Mouse (Mus musculus): Measurements from ENCODE around the gene Rassf1. TPM values are rescaled to one million over a fixed set of nuclear protein-coding genes. Genes with fewer than 3 reads are reported as not detected.
"Not testable (repeated sequence)": the region's sequence is repeated elsewhere in the genome, so short reads cannot be mapped to it uniquely, and the experiment has no call there.

The Rassf1 gene
- polyA plus RNA-seq, 1 experiment = 12.6 TPM

DNA sequence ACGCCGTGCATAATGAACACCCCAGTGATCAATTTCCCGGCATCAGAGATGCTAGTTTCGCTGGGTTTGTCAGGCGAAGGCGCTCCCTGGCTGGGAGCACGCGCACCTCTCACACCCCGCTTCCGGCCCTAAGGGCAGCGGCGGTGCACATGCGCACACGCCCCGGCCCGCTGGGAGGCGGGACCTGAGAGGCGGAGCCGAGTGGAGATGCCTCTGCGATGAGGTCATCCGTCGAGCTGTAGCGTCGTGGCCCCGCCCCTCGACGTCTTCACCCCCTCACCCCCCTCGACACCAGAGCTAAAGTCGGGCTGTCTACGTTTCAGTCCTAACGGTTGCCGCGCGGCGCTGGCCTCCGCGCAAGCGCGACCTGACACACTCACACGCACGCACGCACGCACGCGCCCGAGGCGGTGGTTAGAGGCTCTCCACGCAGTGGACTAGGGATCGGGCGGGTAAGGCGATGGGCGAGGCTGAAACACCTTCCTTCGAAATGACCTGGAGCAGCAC, 3.0 kb downstream of the Rassf1 start:
- H3K36me3 ChIP-seq (replicated peaks; ENCODE audit: low read length) = peaks cover 31% of the 10 kb centered on the region
- H3K4me1 ChIP-seq = peaks cover 66% of the 10 kb centered on the region
- TF ChIP-seq FLI1 (IDR thresholded peaks at IDR 0.05; ENCODE audit: low read length) (peak; percentile 13; the same call in 1 of the 2 replicates), GATA1 (IDR thresholded peaks at IDR 0.05; ENCODE audit: borderline replicate concordance, low read length) (no peak)

DNA sequence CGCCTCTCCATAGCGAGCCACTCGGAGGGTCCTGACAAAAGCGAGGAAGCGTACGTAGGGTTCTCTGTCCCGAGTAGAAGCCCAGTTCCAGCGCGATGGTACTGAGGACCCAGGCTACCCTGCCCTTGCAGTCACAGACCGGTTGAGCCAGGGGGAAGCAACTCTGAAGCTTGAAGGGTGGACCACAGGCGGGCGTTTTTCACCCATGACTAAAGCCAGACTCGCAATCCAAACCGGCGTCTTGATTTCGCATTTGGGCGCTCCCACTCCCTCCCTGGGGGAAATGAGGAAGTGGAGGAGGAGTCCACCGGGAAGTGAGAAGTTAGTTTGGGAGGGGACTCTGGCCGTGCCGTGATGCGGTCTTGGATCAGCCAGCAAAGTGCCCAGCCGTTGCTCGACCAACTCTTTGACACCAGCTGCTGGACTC, 3.7 kb downstream of the Rassf1 start:
- Histone ChIP-seq H3K4me1 (peaks cover 61% of the 10 kb centered on the region), H3K9me3 (no peaks in the 10 kb centered on the region), H3K36me3 (replicated peaks; ENCODE audit: low read length) (peaks cover 37% of the 10 kb centered on the region), H3K27me3 (replicated peaks) (no peaks in the 10 kb centered on the region), H3K4me3 (replicated peaks) (peak overlapping the region; percentile 96)
- TF ChIP-seq GATA1 (IDR thresholded peaks at IDR 0.05; ENCODE audit: borderline replicate concordance, low read length) (no peak), FLI1 (IDR thresholded peaks at IDR 0.05; ENCODE audit: low read length) (no peak)

More for the DNA sequence above, 3.0 kb downstream of the Rassf1 start:
- H3K4me3 ChIP-seq (replicated peaks) = peak overlapping the region; percentile 96
- H3K9me3 ChIP-seq = no peaks in the 10 kb centered on the region
- H3K27me3 ChIP-seq (replicated peaks) = peaks cover 3% of the 10 kb centered on the region

DNA sequence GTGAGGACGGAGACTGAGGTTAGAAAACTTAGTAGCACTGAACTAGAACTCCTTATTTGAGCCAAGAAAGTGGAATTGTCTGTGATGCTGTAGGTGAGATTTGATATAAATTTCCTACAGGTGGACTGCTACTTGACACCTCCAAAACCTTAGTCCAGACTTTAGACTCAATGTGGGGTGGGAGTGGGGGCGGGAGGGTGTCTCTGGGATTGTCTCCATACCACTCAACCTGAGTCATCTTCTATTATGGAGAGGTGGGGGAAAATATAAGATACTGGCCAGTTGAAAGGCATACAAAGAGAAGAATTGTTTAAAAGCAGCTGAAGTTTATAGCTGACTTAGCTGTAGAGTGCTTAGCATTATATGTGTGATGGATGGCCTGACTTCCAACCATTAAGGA, 4.3 kb downstream of the Rassf1 start:
- Histone ChIP-seq H3K36me3 (replicated peaks; ENCODE audit: low read length) (peaks cover 44% of the 10 kb centered on the region), H3K4me3 (replicated peaks) (peak overlapping the region; percentile 96), H3K27me3 (replicated peaks) (no peaks in the 10 kb centered on the region), H3K4me1 (peaks cover 54% of the 10 kb centered on the region), H3K9me3 (no peaks in the 10 kb centered on the region)
- TF ChIP-seq FLI1 (IDR thresholded peaks at IDR 0.05; ENCODE audit: low read length) (no peak), GATA1 (IDR thresholded peaks at IDR 0.05; ENCODE audit: borderline replicate concordance, low read length) (no peak)

GRCm38 (mm10) chr9:107556346-107556745, 5.0 kb downstream of the Rassf1 start:
- no peak for TF ChIP-seq GATA1 (IDR thresholded peaks at IDR 0.05; ENCODE audit: borderline replicate concordance, low read length)
- no peak for TF ChIP-seq FLI1 (IDR thresholded peaks at IDR 0.05; ENCODE audit: low read length)
- Histone ChIP-seq H3K4me3 (replicated peaks) (peak overlapping the region; percentile 96), H3K27me3 (replicated peaks) (no peaks in the 10 kb centered on the region), H3K9me3 (no peaks in the 10 kb centered on the region), H3K36me3 (replicated peaks; ENCODE audit: low read length) (peaks cover 50% of the 10 kb centered on the region), H3K4me1 (peaks cover 51% of the 10 kb centered on the region)

DNA sequence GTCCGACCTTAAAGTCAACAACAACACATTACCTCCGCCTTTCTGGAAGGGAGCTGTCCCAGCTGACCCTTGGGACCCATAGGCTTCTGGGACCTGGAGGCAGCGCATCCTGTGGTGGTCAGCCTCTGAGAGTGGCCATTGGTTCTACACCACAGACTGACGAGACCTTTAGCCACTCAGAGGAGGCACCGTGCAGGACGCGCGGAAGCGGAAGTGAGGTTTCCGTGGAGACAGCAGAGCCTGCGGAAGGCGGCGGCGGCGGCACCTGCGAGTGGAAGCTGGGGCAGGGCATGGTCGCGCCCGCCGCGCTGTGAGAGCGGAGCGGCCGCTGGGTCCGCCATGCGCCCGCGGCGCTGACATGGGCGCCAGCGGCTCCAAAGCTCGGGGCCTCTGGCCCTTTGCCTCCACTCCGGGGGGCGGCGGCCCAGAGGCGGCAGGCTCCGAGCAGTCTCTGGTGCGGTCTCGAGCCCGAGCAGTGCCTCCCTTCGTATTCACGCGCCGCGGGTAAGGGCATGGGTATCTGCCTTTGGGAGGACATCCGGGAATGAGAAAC, 11.8 kb downstream of the Rassf1 start, which contains the start of gene Tusc2:
TSS of gene Tusc2 (plus strand) at position 227 of the 553 bp plus-strand sequence.
- Histone ChIP-seq H3K9me3 (no peaks in the 10 kb centered on the region), H3K27me3 (replicated peaks) (no peaks in the 10 kb centered on the region), H3K36me3 (replicated peaks; ENCODE audit: low read length) (peaks cover 67% of the 10 kb centered on the region), H3K4me3 (replicated peaks) (peak within 1 kb of the TSS; percentile 96), H3K4me1 (peaks cover 65% of the 10 kb centered on the region)
- TF ChIP-seq FLI1 (IDR thresholded peaks at IDR 0.05; ENCODE audit: low read length) (no peak), GATA1 (IDR thresholded peaks at IDR 0.05; ENCODE audit: borderline replicate concordance, low read length) (no peak)

DNA sequence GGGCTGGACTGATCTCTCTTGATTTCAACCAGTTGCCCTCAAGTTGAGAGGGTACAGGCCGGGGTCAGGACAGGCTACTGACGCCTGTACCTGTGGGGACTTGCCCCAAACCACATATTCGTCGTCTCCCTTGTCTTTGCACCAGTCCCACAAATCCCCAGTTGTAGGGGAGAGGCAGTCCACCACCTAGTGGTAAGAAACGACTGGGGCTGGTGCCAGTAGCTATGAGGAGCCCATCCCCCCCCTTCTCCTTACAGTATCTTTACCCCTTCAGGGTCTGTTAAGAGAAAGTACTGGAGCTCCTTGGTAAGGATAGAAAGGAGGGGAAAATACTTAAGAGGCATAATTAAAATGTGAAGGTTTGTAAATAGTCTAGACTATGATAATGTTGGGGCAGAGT, 14.2 kb downstream of the Rassf1 start:
- peaks cover 47% of the 10 kb centered on the region for H3K36me3 ChIP-seq (replicated peaks; ENCODE audit: low read length)
- peaks cover 82% of the 10 kb centered on the region for H3K4me1 ChIP-seq
- not testable (repeated sequence) for H3K4me3 ChIP-seq (replicated peaks); H3K27me3 ChIP-seq (replicated peaks); H3K9me3 ChIP-seq

DNA sequence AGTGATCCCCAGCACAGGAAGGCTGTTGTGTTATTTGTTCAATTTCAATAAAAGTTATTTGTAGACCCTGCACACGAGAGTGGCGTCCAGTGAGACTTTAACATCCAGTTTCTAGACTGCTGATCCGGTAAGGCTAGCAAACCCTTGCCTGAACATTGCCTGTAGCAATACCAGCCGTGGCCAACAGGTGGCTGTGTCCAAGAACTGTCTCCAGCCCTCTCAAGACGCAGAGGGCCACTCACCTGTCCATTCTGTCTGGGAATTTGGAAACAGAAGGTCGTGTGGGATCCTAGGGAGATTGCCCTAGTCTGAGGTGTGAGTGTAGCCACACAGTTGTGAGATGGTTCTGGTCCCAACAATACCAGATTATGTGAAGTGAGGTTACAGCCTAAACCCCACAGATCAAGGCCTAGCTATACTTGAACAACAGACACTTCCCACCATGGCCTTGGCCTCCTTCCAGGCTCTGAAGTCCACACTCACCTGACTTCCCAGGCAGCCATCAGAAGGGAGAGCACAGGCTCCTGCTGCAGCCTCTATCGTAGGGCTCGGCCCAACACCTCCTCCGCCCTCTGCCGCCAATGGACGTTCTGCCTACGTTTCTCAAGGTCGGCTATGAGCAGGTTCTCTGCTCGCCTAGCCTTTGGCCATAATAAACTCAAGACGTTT, 14.8 kb downstream of the Rassf1 start:
- Histone ChIP-seq H3K36me3 (replicated peaks; ENCODE audit: low read length) (peaks cover 47% of the 10 kb centered on the region), H3K9me3 (no peaks in the 10 kb centered on the region), H3K27me3 (replicated peaks) (no peaks in the 10 kb centered on the region), H3K4me3 (replicated peaks) (peak overlapping the region; percentile 40), H3K4me1 (peaks cover 88% of the 10 kb centered on the region)
- TF ChIP-seq GATA1 (IDR thresholded peaks at IDR 0.05; ENCODE audit: borderline replicate concordance, low read length) (no peak), FLI1 (IDR thresholded peaks at IDR 0.05; ENCODE audit: low read length) (no peak)

GRCm38 (mm10) chr9:107566855-107567254, 15.5 kb downstream of the Rassf1 start:
- no peak for TF ChIP-seq FLI1 (IDR thresholded peaks at IDR 0.05; ENCODE audit: low read length)
- no peak for TF ChIP-seq GATA1 (IDR thresholded peaks at IDR 0.05; ENCODE audit: borderline replicate concordance, low read length)

GRCm38 (mm10) chr9:107567702-107568319, 16.5 kb downstream of the Rassf1 start, which contains the start of gene Hyal2:
Gene Hyal2, plus strand, starts transcription at chr9:107567945.
- Histone ChIP-seq H3K27me3 (replicated peaks) (no peaks in the 10 kb centered on the region), H3K9me3 (no peaks in the 10 kb centered on the region), H3K36me3 (replicated peaks; ENCODE audit: low read length) (peaks cover 51% of the 10 kb centered on the region), H3K4me3 (replicated peaks) (peak within 1 kb of the TSS; percentile 96), H3K4me1 (peaks cover 84% of the 10 kb centered on the region)
- TF ChIP-seq GATA1 (IDR thresholded peaks at IDR 0.05; ENCODE audit: borderline replicate concordance, low read length) (no peak), FLI1 (IDR thresholded peaks at IDR 0.05; ENCODE audit: low read length) (no peak)

More at GRCm38 (mm10) chr9:107566855-107567254, 15.5 kb downstream of the Rassf1 start:
- Histone ChIP-seq H3K36me3 (replicated peaks; ENCODE audit: low read length) (peaks cover 47% of the 10 kb centered on the region), H3K4me1 (peaks cover 88% of the 10 kb centered on the region), H3K27me3 (replicated peaks) (no peaks in the 10 kb centered on the region), H3K9me3 (no peaks in the 10 kb centered on the region), H3K4me3 (replicated peaks) (peak overlapping the region; percentile 66)

Measured in megakaryocyte, embryonic 14.5 days (primary cell).